Mouse (Mus musculus) gastrocnemius, adult 2 months (tissue): ENCODE measurements around the gene Stat2. TPM values are rescaled to one million over a fixed set of nuclear protein-coding genes. Genes with fewer than 3 reads are reported as not detected.
"Not testable (repeated sequence)": the region's sequence is repeated elsewhere in the genome, so short reads cannot be mapped to it uniquely, and the experiment has no call there.

ENCODE experiments used
- DNase-seq: peaks from one replicate; pipeline ENCODE4 v3.0.0; 2022
- H3K27ac ChIP-seq: fragments of 200-600 bp; 2 replicates; pipeline ENCODE4 v1.8.1; 2022; ENCODE audit warnings: mild to moderate bottlenecking
- H3K4me3 ChIP-seq: fragments of 200-600 bp; 2 replicates; pipeline ENCODE4 v1.8.1; 2022; ENCODE audit warnings: mild to moderate bottlenecking, moderate library complexity
- CTCF ChIP-seq: fragments of 200-600 bp; IDR thresholded peaks from 2 replicates; pipeline ENCODE4 v1.8.1; 2022; ENCODE audit warnings: antibody characterized with exemption, mild to moderate bottlenecking, moderate library complexity
- intact Hi-C: fragments of 180-260 bp; cut with DNase I; formaldehyde crosslinking; loops from one replicate; pipeline ENCODE4 v1.15.1; 2025
- total RNA-seq, 2 experiments: library from RNA; stranded (reverse); gene quantifications; 2 replicates each; pipeline ENCODE4 v1.2.3; 2021

Gene Stat2
- total RNA-seq, 2 experiments from 2014 or later, result 3.2 to 4.5 TPM

GRCm38 (mm10) chr10:128263393-128264310 lies 6.7 kb upstream of the Stat2 start:
- DNase-seq, result no peak
- TF ChIP-seq CTCF, result no peak
- no peak overlapping the region for H3K27ac ChIP-seq
- intact Hi-C loops, result no loop called here
- no peak overlapping the region for H3K4me3 ChIP-seq

GRCm38 (mm10) chr10:128268371-128268770 lies 2.0 kb upstream of the Stat2 start, which contains the start of gene Apof:
TSS of gene Apof (plus strand) at chr10:128268671.
- Histone ChIP-seq H3K4me3 (no peak within 1 kb of the TSS), H3K27ac (peak within 1 kb of the TSS; percentile 92)
- TF ChIP-seq CTCF, result no peak
- no peak for DNase-seq
- intact Hi-C loops, result no loop called here

GRCm38 (mm10) chr10:128269206-128269910 lies 1.0 kb upstream of the Stat2 start:
- no peak for DNase-seq
- TF ChIP-seq CTCF, result no peak
- H3K27ac ChIP-seq, result peak overlapping the region; percentile 92
- intact Hi-C loops, result no loop called here
- peak overlapping the region; percentile 74 for H3K4me3 ChIP-seq

- peak overlapping the region; percentile 74 for H3K4me3 ChIP-seq
- TF ChIP-seq CTCF, result no peak
These were observed 507 bp downstream of the Stat2 start for GRCm38 (mm10) chr10:128270866-128271265.

DNA sequence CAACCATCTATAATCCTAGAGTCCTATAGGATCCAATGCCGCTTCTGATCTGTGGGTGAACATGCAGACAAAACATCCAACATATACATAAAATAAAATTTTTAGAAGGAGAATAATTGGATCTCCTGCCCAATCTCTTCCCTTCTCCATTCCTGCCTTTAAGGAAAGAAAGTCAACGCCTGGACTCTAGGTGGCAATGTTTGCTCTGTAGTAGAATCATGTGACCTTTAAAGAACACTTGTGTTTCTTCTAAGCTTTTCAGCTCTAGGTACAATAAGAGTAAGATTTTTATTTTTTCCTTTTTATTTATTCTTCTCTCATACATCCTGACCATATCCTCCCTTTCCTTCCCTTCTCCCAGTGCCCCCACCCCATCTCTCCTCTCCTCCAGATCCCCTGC lies 1.5 kb downstream of the Stat2 start:
- peak; percentile 46 for TF ChIP-seq CTCF
- intact Hi-C loops, result loop anchor here (5.0 kb wide), 1 partner anchor 40 kb away; the partner anchor contains the start of gene Timeless
- no peak overlapping the region for H3K27ac ChIP-seq
- no peak for DNase-seq
- peak overlapping the region; percentile 74 for H3K4me3 ChIP-seq

More at GRCm38 (mm10) chr10:128270866-128271265, 507 bp downstream of the Stat2 start:
- H3K27ac ChIP-seq, result peak overlapping the region; percentile 92
- DNase-seq, result no peak
- intact Hi-C loops, result loop anchor here (5.0 kb wide), 1 partner anchor 39 kb away; the partner anchor contains the start of gene Timeless

DNA sequence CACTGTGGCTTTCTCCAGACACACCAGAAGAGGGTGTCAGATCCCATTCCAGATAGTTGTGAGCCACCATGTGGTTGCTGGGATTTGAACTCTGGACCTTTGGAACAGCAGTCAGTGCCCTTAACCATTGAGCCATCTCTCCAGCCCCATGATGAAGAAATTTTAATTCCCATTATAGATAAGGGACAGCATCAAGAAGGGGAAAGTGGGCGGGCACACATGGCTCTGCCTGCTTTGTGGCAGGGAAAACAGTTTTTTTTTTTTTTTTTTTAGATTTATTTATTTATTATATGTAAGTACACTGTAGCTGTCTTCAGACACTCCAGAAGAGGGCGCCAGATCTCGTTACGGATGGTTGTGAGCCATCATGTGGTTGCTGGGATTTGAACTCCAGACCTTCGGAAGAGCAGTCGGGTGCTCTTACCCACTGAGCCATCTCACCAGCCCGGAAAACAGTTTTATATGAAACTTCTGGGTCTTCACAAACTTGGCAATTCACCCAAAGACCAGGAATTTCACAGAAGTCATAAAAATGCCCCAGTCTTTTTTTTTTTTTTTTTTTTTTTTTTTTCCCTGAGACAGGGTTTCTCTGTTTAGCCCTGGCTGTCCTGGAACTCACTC lies 2.6 kb downstream of the Stat2 start:
- H3K4me3 ChIP-seq, H3K27ac ChIP-seq, DNase-seq: not testable (repeated sequence)
- intact Hi-C loops, result loop anchor here (5.0 kb wide), 1 partner anchor 41 kb away; the partner anchor contains the start of gene Timeless
- TF ChIP-seq CTCF, result peak; percentile 19; the same call in 1 of the 2 replicates

GRCm38 (mm10) chr10:128275374-128275773 lies 5.0 kb downstream of the Stat2 start:
- H3K27ac ChIP-seq, DNase-seq, intact Hi-C loops, H3K4me3 ChIP-seq: not testable (repeated sequence)

DNA sequence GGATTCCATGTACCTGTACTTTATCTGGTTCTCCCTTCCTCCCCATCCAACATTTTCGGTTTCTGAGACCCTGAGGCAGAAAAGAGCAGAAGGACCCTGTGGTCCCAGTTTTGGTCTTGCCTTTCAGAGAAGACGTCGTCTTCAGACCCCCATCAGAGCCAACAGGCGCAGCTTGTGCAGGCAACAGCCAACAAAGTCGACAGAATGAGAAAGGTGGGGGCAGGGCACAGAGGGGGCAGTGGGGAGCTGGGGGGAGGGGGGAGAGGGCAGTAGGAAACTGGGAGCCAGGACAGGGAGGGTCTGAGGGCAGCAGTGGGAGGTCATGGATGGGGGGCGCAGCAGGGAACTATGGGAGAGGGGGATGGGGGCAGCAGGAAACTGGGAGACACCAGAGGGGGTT lies 7.8 kb downstream of the Stat2 start:
- intact Hi-C loops, result no loop called here
- no peak for DNase-seq
- Histone ChIP-seq H3K4me3 (no peak overlapping the region), H3K27ac (no peak overlapping the region)
- TF ChIP-seq CTCF, result no peak

DNA sequence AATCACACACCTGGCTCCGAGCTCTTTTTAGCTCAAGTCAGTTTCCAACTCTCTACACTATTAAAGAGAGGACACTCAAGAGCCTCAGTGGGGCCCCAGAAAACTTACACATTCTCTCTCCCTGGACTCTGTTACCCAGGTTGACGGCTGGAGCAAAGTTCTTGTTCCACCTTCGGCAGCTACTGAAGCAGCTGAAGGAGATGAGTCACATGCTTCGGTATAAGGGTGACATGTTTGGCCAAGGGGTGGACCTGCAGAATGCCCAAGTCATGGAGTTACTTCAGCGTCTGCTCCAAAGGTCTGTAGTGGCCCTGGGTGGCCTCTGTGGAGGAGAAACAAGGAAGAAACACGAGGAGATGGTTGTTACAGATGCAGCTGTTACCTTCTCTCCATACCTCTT lies 10.6 kb downstream of the Stat2 start:
- DNase-seq, result no peak
- H3K4me3 ChIP-seq, result no peak overlapping the region
- no peak overlapping the region for H3K27ac ChIP-seq
- intact Hi-C loops, result no loop called here
- TF ChIP-seq CTCF, result no peak

DNA sequence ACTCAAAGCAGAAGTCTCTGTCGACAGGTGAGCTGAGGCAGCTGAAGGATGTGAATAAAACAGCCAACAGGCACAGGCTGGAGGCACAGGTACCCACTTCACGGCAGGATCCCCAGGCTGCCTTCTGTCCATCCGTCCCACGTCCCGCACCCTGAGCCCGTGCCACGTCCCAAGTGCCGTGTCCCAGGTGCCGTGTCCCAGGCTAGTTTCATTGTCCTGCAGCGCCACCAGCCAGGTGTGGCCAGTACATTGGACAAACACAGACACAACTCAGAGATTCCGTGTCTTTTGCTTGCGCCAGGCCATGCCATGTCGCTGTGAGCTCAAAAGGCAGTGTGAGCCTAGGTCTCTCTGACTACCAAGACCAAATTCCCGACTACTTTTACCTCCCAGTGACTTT lies 11.3 kb downstream of the Stat2 start:
- no peak overlapping the region for H3K27ac ChIP-seq
- DNase-seq, result no peak
- no peak for TF ChIP-seq CTCF
- intact Hi-C loops, result no loop called here
- H3K4me3 ChIP-seq, result no peak overlapping the region

GRCm38 (mm10) chr10:128282886-128283450 lies 12.6 kb downstream of the Stat2 start:
- Histone ChIP-seq H3K27ac (no peak overlapping the region), H3K4me3 (no peak overlapping the region)
- no peak for TF ChIP-seq CTCF
- no peak for DNase-seq
- intact Hi-C loops, result no loop called here
